Mouse (Mus musculus) forebrain, postnatal 0 days (tissue): ENCODE data around the gene Pde1a. TPM values are rescaled to one million over a fixed set of nuclear protein-coding genes. Genes with fewer than 3 reads are reported as not detected.

Experiments
- ATAC-seq: fragments of 200-750 bp; cut with Nextera tagmentation; 2 replicates; pipeline ENCODE4 v1.8.0; 2017; ENCODE audit warnings: mild to moderate bottlenecking, moderate library complexity
- DNase-seq: peaks from one replicate; pipeline ENCODE4 v3.0.0-alpha.2; 2015
- H3K27ac ChIP-seq: fragments of 300-500 bp; sonication (generic); 2 replicates; pipeline ENCODE4 v1.5.1; 2014; ENCODE audit warnings: low read depth, mild to moderate bottlenecking, antibody characterized with exemption, low read length, moderate library complexity, mixed read lengths
- H3K27me3 ChIP-seq: fragments of 300-500 bp; sonication (generic); 2 replicates; pipeline ENCODE4 v1.6.1; 2014; ENCODE audit warnings: mild to moderate bottlenecking, low read length, mixed read lengths; ENCODE audit not compliant: insufficient read depth
- H3K36me3 ChIP-seq: fragments of 300-500 bp; sonication (generic); 2 replicates; pipeline ENCODE4 v1.6.1; 2014; ENCODE audit warnings: mild to moderate bottlenecking, moderate library complexity; ENCODE audit not compliant: insufficient read depth
- H3K4me1 ChIP-seq: fragments of 300-500 bp; sonication (generic); 2 replicates; pipeline ENCODE4 v1.6.1; 2014; ENCODE audit warnings: antibody characterized with exemption; ENCODE audit not compliant: insufficient read depth
- H3K4me2 ChIP-seq: fragments of 300-500 bp; sonication (generic); 2 replicates; pipeline ENCODE4 v1.6.1; 2014; ENCODE audit warnings: low read depth, mild to moderate bottlenecking, moderate library complexity
- H3K4me3 ChIP-seq: fragments of 300-500 bp; sonication (generic); 2 replicates; pipeline ENCODE4 v1.5.1; 2014; ENCODE audit warnings: low read depth, low read length, mixed read lengths
- H3K9ac ChIP-seq: fragments of 300-500 bp; sonication (generic); 2 replicates; pipeline ENCODE4 v1.6.1; 2014; ENCODE audit warnings: mild to moderate bottlenecking
- H3K9me3 ChIP-seq: fragments of 300-500 bp; sonication (generic); 2 replicates; pipeline ENCODE4 v1.6.1; 2016; ENCODE audit warnings: low read length
- CTCF ChIP-seq: sonication (generic); IDR thresholded peaks from 2 replicates; pipeline ENCODE4 v1.5.1; 2016; ENCODE audit warnings: antibody characterized with exemption, control low read depth, low read depth
- WGBS: fragments of 180-500 bp; shearing (Covaris S2); extraction: QIAGEN DNeasy Blood & Tissue Kit; methylation state at CpG from one replicate; pipeline ENCODE4 v1.1.7; 2014; 5-methylcytosine and 5-hydroxymethylcytosine counted together
- polyA plus RNA-seq: library from polyadenylated mRNA; unstranded; fragments of >200 nt; fragmentation: Nextera tagmentation; extraction: Ambion mirVana; gene quantifications from 2 replicates; pipeline ENCODE4 v1.2.1, GENCODE M21; 2015
- total RNA-seq: library from RNA; depleted of rRNA; stranded (reverse); fragments of >200 nt; gene quantifications from 2 replicates; pipeline ENCODE4 v1.2.3, GENCODE M21; 2014

Gene Pde1a
- total and polyA plus RNA-seq, 2 experiments from 2014 or later: 45.8 to 48.9 TPM

DNA sequence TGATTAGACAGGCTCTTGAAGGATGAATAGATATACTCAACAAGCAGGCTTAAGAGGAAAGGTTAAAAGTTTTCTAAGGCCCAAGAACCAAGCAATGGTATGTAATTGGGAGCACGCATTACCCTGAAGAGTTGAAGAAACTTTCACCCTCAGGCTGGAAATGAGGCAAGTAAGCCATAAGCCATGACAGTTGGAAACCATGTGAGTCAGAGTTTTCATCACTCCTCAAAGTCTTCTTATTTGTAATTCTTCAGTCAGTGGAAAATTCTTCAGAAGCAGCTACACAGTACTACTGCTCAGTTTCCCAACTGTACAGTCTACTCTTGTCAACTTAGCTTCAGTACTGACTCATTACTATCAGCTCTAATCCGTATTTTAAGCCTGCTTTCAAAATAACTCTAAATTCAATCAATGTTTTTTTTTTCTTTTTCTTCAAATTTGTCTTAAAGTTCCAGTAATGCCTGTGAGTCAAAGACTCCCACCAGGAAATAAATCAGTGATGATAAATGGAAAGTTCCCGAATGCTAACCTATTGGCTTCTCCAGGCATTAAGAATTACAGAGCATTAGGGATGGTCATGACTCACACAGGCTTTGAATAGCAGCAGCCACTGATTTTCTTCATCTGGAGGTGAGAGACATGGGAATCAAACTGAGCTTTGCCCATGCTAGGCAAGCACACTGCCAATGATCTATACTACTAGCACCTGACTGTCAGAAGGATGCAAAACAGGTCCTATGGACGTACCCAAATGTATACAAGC lies 82.3 kb downstream of the Pde1a start:
- Histone ChIP-seq H3K9me3 (no peaks in the 10 kb centered on the region), H3K27me3 (no peaks in the 10 kb centered on the region), H3K4me2 (no peak overlapping the region), H3K9ac (no peak overlapping the region), H3K36me3 (no peaks in the 10 kb centered on the region), H3K4me1 (no peaks in the 10 kb centered on the region), H3K27ac (no peak overlapping the region), H3K4me3 (no peak overlapping the region)
- WGBS: 89% methylated on average over 4 of the region's 4 CpGs
- no peak for TF ChIP-seq CTCF
- no peak for ATAC-seq
- DNase-seq: no peak

DNA sequence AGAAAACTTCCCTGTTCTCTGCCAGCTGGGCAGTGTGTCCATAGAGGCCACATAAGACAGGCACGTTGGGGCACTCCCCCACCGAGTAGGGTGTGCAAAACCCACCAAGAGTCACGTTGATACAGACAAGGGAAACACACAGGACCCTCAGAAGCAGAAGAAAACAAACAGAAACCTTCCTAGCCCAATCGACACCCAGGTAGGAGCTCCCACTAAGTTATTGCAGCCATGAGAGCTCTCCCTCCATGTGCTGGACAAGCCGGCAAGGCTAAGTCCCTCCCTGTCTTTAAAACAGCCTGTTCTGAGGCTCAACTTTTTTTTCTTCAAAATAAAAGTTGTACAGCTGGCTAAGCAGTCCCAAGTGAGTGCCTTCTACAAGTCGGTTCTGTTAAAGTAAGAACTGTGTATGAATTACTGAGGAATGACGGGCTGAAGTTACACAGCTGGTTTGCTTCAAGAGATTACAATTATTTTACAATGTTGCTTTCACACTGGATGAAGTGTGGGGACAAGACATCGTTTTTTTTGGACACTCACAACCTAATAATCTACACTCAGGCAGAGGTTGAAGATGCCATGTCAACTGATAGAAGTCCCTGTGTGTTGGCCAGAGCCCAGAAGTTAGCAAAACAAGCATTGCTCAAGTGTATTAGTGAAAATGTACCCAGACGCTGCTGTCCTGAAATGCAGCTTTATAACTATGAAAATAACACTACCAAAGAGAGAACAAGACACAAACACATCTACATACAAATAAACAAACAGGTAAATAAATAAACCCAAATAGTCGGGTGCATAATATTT lies 90.4 kb downstream of the Pde1a start:
- Histone ChIP-seq H3K4me3 (no peak overlapping the region), H3K27ac (no peak overlapping the region), H3K9me3 (no peaks in the 10 kb centered on the region), H3K27me3 (no peaks in the 10 kb centered on the region), H3K4me1 (no peaks in the 10 kb centered on the region), H3K9ac (no peak overlapping the region), H3K4me2 (no peak overlapping the region), H3K36me3 (no peaks in the 10 kb centered on the region)
- DNase-seq: no peak
- no peak for ATAC-seq
- TF ChIP-seq CTCF: no peak
- WGBS: 66% methylated on average over 10 of the region's 10 CpGs

DNA sequence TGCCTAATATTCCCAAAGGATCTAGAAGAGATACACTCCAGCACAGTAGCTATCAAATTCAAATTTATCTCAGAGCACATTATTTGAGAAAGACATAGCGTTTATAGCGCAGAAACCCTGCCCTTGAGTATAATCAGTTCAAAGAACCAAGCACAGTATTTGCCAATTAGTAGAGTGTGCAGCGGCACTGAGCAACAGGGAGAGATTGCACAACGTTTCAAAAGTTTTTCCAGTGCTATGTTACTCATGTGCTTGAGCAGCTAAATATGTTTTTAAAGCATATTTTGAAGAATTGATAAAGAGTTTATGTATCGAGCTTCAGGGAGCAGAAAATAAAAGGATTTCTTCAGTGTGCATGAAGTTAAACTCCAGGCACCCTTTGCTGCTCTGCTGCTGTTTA lies 91.3 kb downstream of the Pde1a start:
- Histone ChIP-seq H3K4me3 (no peak overlapping the region), H3K27me3 (no peaks in the 10 kb centered on the region), H3K4me1 (no peaks in the 10 kb centered on the region), H3K36me3 (no peaks in the 10 kb centered on the region), H3K9me3 (no peaks in the 10 kb centered on the region), H3K27ac (no peak overlapping the region), H3K4me2 (no peak overlapping the region), H3K9ac (no peak overlapping the region)
- DNase-seq: no peak
- ATAC-seq: no peak
- WGBS: 57% methylated on average over 5 of the region's 5 CpGs
- TF ChIP-seq CTCF: no peak

DNA sequence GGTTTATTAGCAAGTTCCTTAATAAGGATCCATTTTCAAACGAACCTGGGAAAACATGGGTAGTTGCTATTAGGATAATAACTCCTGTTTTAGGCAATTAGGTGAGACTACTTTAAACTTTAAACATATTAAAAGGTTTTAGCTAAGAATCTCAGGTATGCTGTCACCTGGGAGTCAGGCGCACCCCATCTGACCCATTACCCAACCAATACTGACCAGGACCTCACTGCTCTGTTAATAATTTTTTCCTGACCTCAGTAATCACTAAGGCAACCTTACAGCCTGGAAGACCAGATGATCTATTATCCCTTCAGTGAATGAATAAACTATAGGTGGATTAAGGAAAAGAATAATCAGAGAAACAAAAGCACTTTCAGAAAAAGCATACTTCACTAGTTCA lies 100.2 kb downstream of the Pde1a start:
- no peak for ATAC-seq
- Histone ChIP-seq H3K4me3 (no peak overlapping the region), H3K9me3 (no peaks in the 10 kb centered on the region), H3K4me1 (no peaks in the 10 kb centered on the region), H3K27me3 (no peaks in the 10 kb centered on the region), H3K36me3 (no peaks in the 10 kb centered on the region), H3K9ac (no peak overlapping the region), H3K4me2 (no peak overlapping the region), H3K27ac (no peak overlapping the region)
- TF ChIP-seq CTCF: no peak
- no peak for DNase-seq
- WGBS: 70% methylated on average over 2 of the region's 2 CpGs

DNA sequence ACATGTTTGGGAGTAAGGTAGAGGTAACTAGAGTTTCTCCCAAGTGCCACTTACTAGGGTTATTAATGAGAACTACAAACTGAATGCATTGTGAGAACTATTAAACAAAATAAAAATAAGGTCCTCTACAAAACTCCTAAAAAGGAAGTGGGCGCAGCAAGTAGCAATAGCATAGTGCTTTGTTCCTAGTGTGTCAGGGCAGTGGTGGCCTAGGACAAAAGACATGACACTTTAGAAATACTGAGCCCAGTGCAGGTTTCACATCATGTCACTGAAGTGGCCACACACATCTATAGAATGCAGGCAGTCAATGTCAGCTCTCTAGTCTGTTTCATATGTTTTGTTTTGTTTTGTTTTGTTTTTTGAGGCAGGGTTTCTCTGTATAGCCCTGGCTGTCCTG lies 103.2 kb downstream of the Pde1a start:
- 82% methylated on average over 1 of the region's 1 CpGs for WGBS
- no peaks in the 10 kb centered on the region for H3K27me3 ChIP-seq
- H3K4me2 ChIP-seq: no peak overlapping the region
- no peak overlapping the region for H3K9ac ChIP-seq
- DNase-seq: no peak
- no peak overlapping the region for H3K4me3 ChIP-seq
- no peaks in the 10 kb centered on the region for H3K36me3 ChIP-seq
- no peaks in the 10 kb centered on the region for H3K9me3 ChIP-seq
- no peak for TF ChIP-seq CTCF
- no peak for ATAC-seq
- H3K27ac ChIP-seq: no peak overlapping the region
- H3K4me1 ChIP-seq: no peaks in the 10 kb centered on the region

DNA sequence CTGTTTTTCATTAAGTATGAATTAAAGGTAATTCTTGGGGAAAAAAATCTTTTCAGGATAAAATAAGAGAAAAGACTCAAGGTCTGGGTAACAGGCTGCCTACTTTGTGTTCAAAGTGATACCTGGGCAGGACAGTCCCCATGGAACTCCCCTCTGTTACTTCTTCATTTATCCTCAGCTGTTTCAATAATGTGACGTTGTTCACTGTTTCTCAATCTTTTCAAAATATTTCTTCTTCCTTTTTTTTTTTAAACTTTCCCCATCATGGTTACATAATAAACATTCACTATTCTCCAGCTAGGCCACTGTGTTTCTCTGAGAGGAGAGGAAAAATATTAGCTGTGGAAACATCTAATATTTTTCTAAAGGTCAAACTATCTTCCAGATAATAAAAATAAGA lies 103.7 kb downstream of the Pde1a start:
- TF ChIP-seq CTCF: no peak
- no peak for DNase-seq
- H3K27me3 ChIP-seq: no peaks in the 10 kb centered on the region
- no peaks in the 10 kb centered on the region for H3K36me3 ChIP-seq
- no peak overlapping the region for H3K9ac ChIP-seq
- H3K9me3 ChIP-seq: no peaks in the 10 kb centered on the region
- no peak overlapping the region for H3K4me2 ChIP-seq
- no peak for ATAC-seq
- 80% methylated on average over 1 of the region's 1 CpGs for WGBS
- no peaks in the 10 kb centered on the region for H3K4me1 ChIP-seq
- no peak overlapping the region for H3K27ac ChIP-seq
- H3K4me3 ChIP-seq: no peak overlapping the region

DNA sequence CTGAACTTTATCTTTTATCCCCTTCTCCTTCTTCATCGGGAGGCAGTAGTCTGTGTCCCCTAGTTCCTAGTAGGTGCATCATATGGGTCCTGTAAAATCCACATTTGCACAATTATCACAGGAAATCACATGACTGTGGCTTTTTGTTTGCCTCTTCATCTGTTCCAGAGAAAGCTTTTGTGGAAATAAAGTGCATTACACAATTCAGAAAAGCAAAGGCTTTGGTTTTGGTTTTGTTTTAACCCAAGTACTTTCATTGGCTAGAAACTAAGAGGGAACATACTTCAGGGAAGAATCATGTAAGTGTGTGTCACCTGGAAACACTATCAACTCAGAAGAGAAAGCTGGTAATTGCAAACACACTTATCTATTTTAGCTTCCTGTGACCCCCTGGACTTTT lies 104.2 kb downstream of the Pde1a start:
- ATAC-seq: no peak
- no peaks in the 10 kb centered on the region for H3K36me3 ChIP-seq
- H3K4me3 ChIP-seq: no peak overlapping the region
- TF ChIP-seq CTCF: no peak
- DNase-seq: no peak
- H3K27me3 ChIP-seq: no peaks in the 10 kb centered on the region
- H3K27ac ChIP-seq: no peak overlapping the region
- H3K9ac ChIP-seq: no peak overlapping the region
- no peak overlapping the region for H3K4me2 ChIP-seq
- H3K4me1 ChIP-seq: no peaks in the 10 kb centered on the region
- 72% methylated on average over 1 of the region's 1 CpGs for WGBS
- H3K9me3 ChIP-seq: no peaks in the 10 kb centered on the region
